Mouse (Mus musculus) olfactory bulb, adult 2 months (tissue): Measurements from ENCODE around the gene Tnnt3. TPM values are rescaled to one million over a fixed set of nuclear protein-coding genes. Genes with fewer than 3 reads are reported as not detected.

Source experiments
- H3K27ac ChIP-seq: fragments of 200-500 bp; 2 replicates; pipeline ENCODE4 v1.5.1; 2012; ENCODE audit warnings: low read depth, low read length; ENCODE audit not compliant: insufficient read depth
- H3K4me1 ChIP-seq: fragments of 200-500 bp; 2 replicates; pipeline ENCODE4 v1.6.1; 2012; ENCODE audit warnings: low read length; ENCODE audit not compliant: control insufficient read depth, insufficient read depth
- H3K4me3 ChIP-seq: fragments of 200-500 bp; 2 replicates; pipeline ENCODE4 v1.5.1; 2012; ENCODE audit warnings: mild to moderate bottlenecking, low read depth, low read length, moderate library complexity; ENCODE audit not compliant: insufficient read depth
- CTCF ChIP-seq: fragments of 200-500 bp; IDR thresholded peaks from 2 replicates; pipeline ENCODE4 v1.5.1; 2012; ENCODE audit warnings: low read depth, mild to moderate bottlenecking, low read length, moderate library complexity; ENCODE audit not compliant: insufficient read depth
- POLR2A ChIP-seq: fragments of 200-500 bp; IDR thresholded peaks from 2 replicates; pipeline ENCODE4 v1.6.1; 2012; ENCODE audit warnings: mild to moderate bottlenecking, low read depth, low read length, moderate library complexity; ENCODE audit not compliant: insufficient read depth
- WGBS: fragments of 180-500 bp; shearing (Covaris S2); methylation state at CpG from one replicate; pipeline ENCODE4 v1.1.7; 2018; 5-methylcytosine and 5-hydroxymethylcytosine counted together
- polyA plus RNA-seq: library from polyadenylated mRNA; stranded (reverse); fragments of >200 nt; gene quantifications from 2 replicates; pipeline ENCODE4 v1.2.4, GENCODE M21; 2012; ENCODE audit warnings: low replicate concordance; ENCODE audit not compliant: missing spikeins, insufficient read depth, insufficient read length

Gene Tnnt3
- polyA plus RNA-seq, 1 experiment: not detected

- WGBS: 100% methylated on average over 2 of the region's 2 CpGs
- Histone ChIP-seq H3K4me1 (peaks cover 9% of the 10 kb centered on the region; the same call in 1 of the 2 replicates), H3K4me3 (no peak overlapping the region), H3K27ac (no peak overlapping the region)
- TF ChIP-seq CTCF (no peak), POLR2A (no peak)
Measured at GRCm38 (mm10) chr7:142461446-142461845, 37.2 kb upstream of the Tnnt3 start.

GRCm38 (mm10) chr7:142462190-142462589 lies 36.4 kb upstream of the Tnnt3 start:
- Histone ChIP-seq H3K4me3 (no peak overlapping the region), H3K4me1 (peaks cover 7% of the 10 kb centered on the region; the same call in 1 of the 2 replicates), H3K27ac (no peak overlapping the region)
- 93% methylated on average over 6 of the region's 6 CpGs for WGBS
- TF ChIP-seq CTCF (no peak), POLR2A (no peak)

- Histone ChIP-seq H3K4me1 (peaks cover 4% of the 10 kb centered on the region; the same call in 1 of the 2 replicates), H3K27ac (no peak overlapping the region), H3K4me3 (no peak overlapping the region)
- TF ChIP-seq POLR2A: no peak
- no peak for TF ChIP-seq CTCF
- 93% methylated on average over 4 of the region's 4 CpGs for WGBS
Measured at GRCm38 (mm10) chr7:142462594-142463078, 36.0 kb upstream of the Tnnt3 start.

- Histone ChIP-seq H3K4me3 (no peak overlapping the region), H3K27ac (peak overlapping the region; percentile 82), H3K4me1 (peaks cover 22% of the 10 kb centered on the region)
- WGBS: 50% methylated on average over 7 of the region's 7 CpGs
- TF ChIP-seq POLR2A (no peak), CTCF (no peak)
Measured at GRCm38 (mm10) chr7:142470171-142470691, 28.4 kb upstream of the Tnnt3 start.

- TF ChIP-seq POLR2A: no peak
- no peak for TF ChIP-seq CTCF
- peaks cover 22% of the 10 kb centered on the region for H3K4me1 ChIP-seq
- no peak overlapping the region for H3K4me3 ChIP-seq
- peak overlapping the region; percentile 82 for H3K27ac ChIP-seq
- WGBS: 15% methylated on average over 4 of the region's 4 CpGs
Measured at GRCm38 (mm10) chr7:142470808-142471413, 27.7 kb upstream of the Tnnt3 start.

- no peak for TF ChIP-seq POLR2A
- no peak for TF ChIP-seq CTCF
- Histone ChIP-seq H3K4me3 (no peak overlapping the region), H3K27ac (no peak overlapping the region), H3K4me1 (peaks cover 22% of the 10 kb centered on the region)
- WGBS: 50% methylated on average over 6 of the region's 6 CpGs
Measured at GRCm38 (mm10) chr7:142471414-142471861, 27.2 kb upstream of the Tnnt3 start.

- WGBS: 55% methylated on average over 15 of the region's 15 CpGs
- no peak overlapping the region for H3K4me3 ChIP-seq
- TF ChIP-seq POLR2A (no peak), CTCF (no peak)
Measured at GRCm38 (mm10) chr7:142471884-142472570, 26.6 kb upstream of the Tnnt3 start.

GRCm38 (mm10) chr7:142472936-142473335 lies 25.7 kb upstream of the Tnnt3 start:
- no peak for TF ChIP-seq CTCF
- TF ChIP-seq POLR2A: no peak
- WGBS: over 99% methylated on average over 4 of the region's 4 CpGs
- H3K4me1 ChIP-seq: peaks cover 22% of the 10 kb centered on the region
- H3K4me3 ChIP-seq: no peak overlapping the region
- H3K27ac ChIP-seq: no peak overlapping the region

More at GRCm38 (mm10) chr7:142471884-142472570, 26.6 kb upstream of the Tnnt3 start:
- H3K27ac ChIP-seq: no peak overlapping the region
- peaks cover 22% of the 10 kb centered on the region for H3K4me1 ChIP-seq

- peaks cover 22% of the 10 kb centered on the region for H3K4me1 ChIP-seq
- H3K4me3 ChIP-seq: no peak overlapping the region
- 95% methylated on average over 2 of the region's 2 CpGs for WGBS
- TF ChIP-seq POLR2A: no peak
- TF ChIP-seq CTCF: no peak
- no peak overlapping the region for H3K27ac ChIP-seq
Measured at GRCm38 (mm10) chr7:142473476-142473875, 25.2 kb upstream of the Tnnt3 start.
